Mouse (Mus musculus) erythroblast, embryonic 14.5 days (primary cell): Measurements from ENCODE around the gene Tpm4.
"Not testable (repeated sequence)": the region's sequence is repeated elsewhere in the genome, so short reads cannot be mapped to it uniquely, and the experiment has no call there.

Experiments used
- GATA1 ChIP-seq: IDR thresholded peaks from 2 replicates; pipeline ENCODE4 v1.6.1; 2012; ENCODE audit warnings: low read length, inconsistent platforms, mixed read lengths
- TAL1 ChIP-seq: IDR thresholded peaks from 3 replicates; pipeline ENCODE4 v1.6.1; 2012; ENCODE audit warnings: low read length, inconsistent platforms, mixed read lengths

- TF ChIP-seq GATA1, TAL1: not testable (repeated sequence)
Measured at GRCm38 (mm10) chr8:72087611-72088010, 47.2 kb upstream of the Tpm4 start.
